Mouse (Mus musculus): ENCODE results near the gene Pcsk7.

DNA sequence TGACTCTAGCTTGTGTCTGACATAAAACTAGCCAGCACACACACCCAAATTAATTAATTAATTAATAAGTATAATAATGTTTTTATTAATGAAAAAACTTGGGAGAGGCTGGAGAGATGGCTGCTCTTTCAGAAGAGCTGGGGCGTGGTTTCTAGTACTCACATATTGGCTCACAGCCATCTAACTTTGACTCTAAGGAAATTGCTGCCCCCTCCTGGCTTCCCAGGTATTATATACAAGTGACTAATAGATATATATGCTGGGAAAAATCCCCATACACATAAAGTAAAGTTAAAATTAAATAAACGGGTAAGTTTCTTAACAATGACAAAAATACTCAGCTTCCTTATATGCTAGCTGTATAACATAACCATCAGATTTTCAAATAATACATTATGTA lies 28.4 kb upstream of the Pcsk7 start:
- TF ChIP-seq CTCF (IDR thresholded peaks at IDR 0.05; ENCODE audit: borderline replicate concordance, insufficient read depth, low read depth, low read length) (no peak), POLR2A (IDR thresholded peaks at IDR 0.05; ENCODE audit: borderline replicate concordance, insufficient read depth, low read length) (no peak)
